Mouse (Mus musculus) hindbrain, embryonic 16.5 days (tissue): Measurements from ENCODE around the gene Zfp207. TPM values are rescaled to one million over a fixed set of nuclear protein-coding genes. Genes with fewer than 3 reads are reported as not detected.
"Not testable (repeated sequence)": the region's sequence is repeated elsewhere in the genome, so short reads cannot be mapped to it uniquely, and the experiment has no call there.

Experiments
- ATAC-seq: fragments of 200-750 bp; cut with Nextera tagmentation; 2 replicates; pipeline ENCODE4 v1.8.0; 2017; ENCODE audit warnings: moderate TSS enrichment, moderate library complexity
- H3K27ac ChIP-seq: fragments of 300-500 bp; sonication (generic); 2 replicates; pipeline ENCODE4 v1.5.1; 2014; ENCODE audit warnings: low read depth, mild to moderate bottlenecking, control low read depth, low read length, moderate library complexity
- H3K27me3 ChIP-seq: fragments of 300-500 bp; sonication (generic); replicated peaks from 2 replicates; pipeline ENCODE4 v1.6.1; 2014; ENCODE audit warnings: low read length; ENCODE audit not compliant: control insufficient read depth, insufficient read depth
- H3K36me3 ChIP-seq: fragments of 300-500 bp; sonication (generic); 2 replicates; pipeline ENCODE4 v1.6.1; 2014; ENCODE audit warnings: mild to moderate bottlenecking, low read length, moderate library complexity, mixed read lengths; ENCODE audit not compliant: control insufficient read depth, insufficient read depth
- H3K4me1 ChIP-seq: fragments of 300-500 bp; sonication (generic); 2 replicates; pipeline ENCODE4 v1.6.1; 2014; ENCODE audit warnings: low read depth, low read length; ENCODE audit not compliant: control insufficient read depth, insufficient read depth
- H3K4me2 ChIP-seq: fragments of 300-500 bp; sonication (generic); 2 replicates; pipeline ENCODE4 v1.6.1; 2014; ENCODE audit warnings: mild to moderate bottlenecking, low read length, control low read depth, moderate library complexity
- H3K4me3 ChIP-seq: fragments of 300-500 bp; sonication (generic); 2 replicates; pipeline ENCODE4 v1.5.1; 2014; ENCODE audit warnings: mild to moderate bottlenecking, low read length, control low read depth, moderate library complexity
- H3K9ac ChIP-seq: fragments of 300-500 bp; sonication (generic); 2 replicates; pipeline ENCODE4 v1.6.1; 2014; ENCODE audit warnings: low read depth, mild to moderate bottlenecking, control low read depth, low read length, moderate library complexity
- H3K9me3 ChIP-seq: fragments of 300-500 bp; sonication (generic); 2 replicates; pipeline ENCODE4 v1.6.1; 2014; ENCODE audit warnings: mild to moderate bottlenecking, low read length, moderate library complexity; ENCODE audit not compliant: control insufficient read depth
- WGBS: fragments of 180-500 bp; shearing (Covaris S2); extraction: QIAGEN DNeasy Blood & Tissue Kit; methylation state at CpG from one replicate; pipeline ENCODE4 v1.1.7; 2014; 5-methylcytosine and 5-hydroxymethylcytosine counted together
- polyA plus RNA-seq: library from polyadenylated mRNA; unstranded; fragments of >200 nt; fragmentation: Nextera tagmentation; extraction: Ambion mirVana; gene quantifications from 2 replicates; pipeline ENCODE4 v1.2.1, GENCODE M21; 2015

Zfp207 gene
- polyA plus RNA-seq, 1 experiment from 2014 or later: 159 TPM

GRCm38 (mm10) chr11:80424691-80425090 lies 41.6 kb downstream of the Zfp207 start:
- WGBS: 79% methylated on average over 2 of the region's 2 CpGs
- no peak for ATAC-seq
- Histone ChIP-seq H3K27ac (no peak overlapping the region), H3K4me3 (no peak overlapping the region), H3K27me3 (no peaks in the 10 kb centered on the region), H3K9ac (no peak overlapping the region), H3K4me1 (peaks cover 4% of the 10 kb centered on the region), H3K9me3 (no peaks in the 10 kb centered on the region), H3K36me3 (no peaks in the 10 kb centered on the region), H3K4me2 (no peak overlapping the region)

- WGBS: 63% methylated on average over 5 of the region's 5 CpGs
- H3K4me1 ChIP-seq: peaks cover 7% of the 10 kb centered on the region
- ATAC-seq: no peak
- H3K9ac ChIP-seq: no peak overlapping the region
- no peak overlapping the region for H3K4me2 ChIP-seq
- H3K36me3 ChIP-seq: no peaks in the 10 kb centered on the region
- H3K4me3 ChIP-seq: no peak overlapping the region
- H3K27me3 ChIP-seq: no peaks in the 10 kb centered on the region
- H3K9me3 ChIP-seq: no peaks in the 10 kb centered on the region
- no peak overlapping the region for H3K27ac ChIP-seq
These were observed 42.2 kb downstream of the Zfp207 start for GRCm38 (mm10) chr11:80425247-80425778.

GRCm38 (mm10) chr11:80426029-80426813 lies 43.1 kb downstream of the Zfp207 start:
- not testable (repeated sequence) for H3K4me2 ChIP-seq, H3K36me3 ChIP-seq, H3K4me3 ChIP-seq, H3K9ac ChIP-seq, ATAC-seq, H3K27me3 ChIP-seq, H3K9me3 ChIP-seq, H3K27ac ChIP-seq, H3K4me1 ChIP-seq
- WGBS: 85% methylated on average over 16 of the region's 16 CpGs

DNA sequence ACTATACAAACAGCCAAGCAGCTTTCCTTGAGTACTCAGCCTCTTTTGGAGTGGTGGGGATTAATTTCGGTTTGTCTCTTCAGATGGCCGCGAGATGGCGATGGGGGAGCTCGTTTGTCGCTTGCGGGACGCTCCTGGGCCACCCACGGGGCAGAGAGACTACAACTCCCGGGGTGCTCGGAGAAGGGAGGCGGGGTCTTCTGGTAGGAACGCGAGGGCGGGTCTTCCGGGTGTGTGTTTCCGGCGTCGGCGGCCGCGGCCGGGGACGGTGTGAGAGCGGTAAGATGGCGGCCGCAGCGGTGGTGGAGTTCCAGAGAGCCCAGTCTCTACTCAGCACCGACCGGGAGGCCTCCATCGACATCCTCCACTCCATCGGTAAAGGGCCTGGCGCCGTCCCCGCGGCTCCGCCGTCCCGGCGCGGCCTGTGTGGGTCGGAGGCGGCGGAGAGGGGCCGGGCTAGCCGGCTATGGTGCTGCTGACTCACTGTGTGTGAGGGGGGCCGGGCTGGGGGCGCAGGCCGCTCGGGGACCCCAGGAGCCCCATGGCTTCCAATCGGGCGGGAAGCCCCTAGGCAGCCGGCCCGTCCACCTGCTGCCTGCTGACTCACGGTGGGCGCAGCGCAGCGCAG lies 45.4 kb downstream of the Zfp207 start, which contains the start of gene Psmd11:
Gene Psmd11, plus strand, starts transcription at position 235 of the 628 bp plus-strand sequence.
- peak within 1 kb of the TSS; percentile 91 for H3K4me2 ChIP-seq
- H3K27ac ChIP-seq: peak within 1 kb of the TSS; percentile 88
- no peaks in the 10 kb centered on the region for H3K9me3 ChIP-seq
- peaks cover 7% of the 10 kb centered on the region for H3K4me1 ChIP-seq
- WGBS: under 1% methylated on average over 49 of the region's 58 CpGs
- H3K4me3 ChIP-seq: peak within 1 kb of the TSS; percentile 77
- H3K9ac ChIP-seq: peak within 1 kb of the TSS; percentile 85
- ATAC-seq: peak; percentile 100
- no peaks in the 10 kb centered on the region for H3K27me3 ChIP-seq
- H3K36me3 ChIP-seq: peaks cover 13% of the 10 kb centered on the region

DNA sequence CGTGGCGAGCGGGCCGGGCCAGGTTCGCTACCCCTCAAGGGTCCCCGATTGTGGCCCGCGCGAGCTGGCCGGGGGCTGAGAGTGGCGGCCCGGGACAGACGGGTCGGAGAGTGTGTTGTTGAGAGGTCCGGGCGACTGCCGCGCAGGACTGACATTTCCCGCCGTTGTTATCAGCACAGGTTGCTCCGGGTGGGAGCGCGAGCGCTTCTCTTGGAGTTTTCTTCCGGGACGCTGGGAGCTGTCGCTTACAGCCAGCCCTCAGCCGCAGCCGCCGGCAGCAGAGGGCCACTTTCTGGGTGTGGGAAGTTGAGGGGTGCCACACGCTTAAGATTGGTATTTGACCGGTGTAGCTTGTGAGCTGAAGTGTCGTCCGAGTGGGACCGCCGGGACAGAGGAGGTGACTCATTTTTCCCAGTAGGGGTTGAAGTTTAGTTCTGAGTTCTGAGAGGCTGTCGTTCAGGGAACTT lies 46.0 kb downstream of the Zfp207 start:
- no peaks in the 10 kb centered on the region for H3K27me3 ChIP-seq
- peak overlapping the region; percentile 88 for H3K27ac ChIP-seq
- no peaks in the 10 kb centered on the region for H3K9me3 ChIP-seq
- peak overlapping the region; percentile 91 for H3K4me2 ChIP-seq
- no peak for ATAC-seq
- H3K36me3 ChIP-seq: peaks cover 13% of the 10 kb centered on the region
- peak overlapping the region; percentile 85 for H3K9ac ChIP-seq
- under 1% methylated on average over 36 of the region's 37 CpGs for WGBS
- H3K4me3 ChIP-seq: peak overlapping the region; percentile 77
- H3K4me1 ChIP-seq: peaks cover 7% of the 10 kb centered on the region

GRCm38 (mm10) chr11:80429500-80430166 lies 46.6 kb downstream of the Zfp207 start:
- peaks cover 13% of the 10 kb centered on the region for H3K36me3 ChIP-seq
- H3K9me3 ChIP-seq: no peaks in the 10 kb centered on the region
- no peak for ATAC-seq
- H3K4me3 ChIP-seq: peak overlapping the region; percentile 77
- H3K27ac ChIP-seq: no peak overlapping the region
- WGBS: 67% methylated on average over 14 of the region's 14 CpGs
- peak overlapping the region; percentile 85 for H3K9ac ChIP-seq
- no peaks in the 10 kb centered on the region for H3K27me3 ChIP-seq
- H3K4me2 ChIP-seq: peak overlapping the region; percentile 91
- peaks cover 7% of the 10 kb centered on the region for H3K4me1 ChIP-seq

DNA sequence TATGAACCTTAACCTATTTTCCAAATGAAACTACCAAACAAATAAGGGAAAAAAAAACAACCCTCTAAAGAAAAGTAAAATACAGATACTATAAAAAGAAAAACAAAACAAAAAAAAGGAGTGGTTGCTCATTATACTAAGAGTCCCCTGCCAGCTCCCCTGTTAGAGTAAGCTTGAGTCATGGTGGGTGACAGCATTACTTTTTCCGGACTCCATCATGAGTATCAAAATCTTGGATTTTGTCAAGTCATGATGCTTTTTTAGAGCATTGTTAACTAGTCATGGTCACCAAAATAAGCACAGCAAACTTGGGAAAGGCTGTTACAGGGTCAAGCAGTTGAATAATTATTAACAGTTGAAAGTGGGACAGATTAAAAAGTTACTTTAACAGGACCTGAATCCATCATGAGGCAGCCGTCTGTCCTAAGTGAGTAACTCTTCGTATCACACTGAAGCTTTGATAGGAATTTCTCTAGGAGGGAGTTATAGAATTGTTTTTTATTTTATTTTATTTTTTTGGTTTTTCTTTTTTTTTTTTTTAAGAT lies 47.4 kb downstream of the Zfp207 start:
- H3K27me3 ChIP-seq: no peaks in the 10 kb centered on the region
- H3K27ac ChIP-seq: no peak overlapping the region
- no peak overlapping the region for H3K9ac ChIP-seq
- peaks cover 7% of the 10 kb centered on the region for H3K4me1 ChIP-seq
- 96% methylated on average over 3 of the region's 3 CpGs for WGBS
- no peak overlapping the region for H3K4me3 ChIP-seq
- H3K36me3 ChIP-seq: peaks cover 13% of the 10 kb centered on the region
- no peaks in the 10 kb centered on the region for H3K9me3 ChIP-seq
- no peak for ATAC-seq
- H3K4me2 ChIP-seq: no peak overlapping the region

- no peak overlapping the region for H3K4me2 ChIP-seq
- H3K9ac ChIP-seq: no peak overlapping the region
- H3K9me3 ChIP-seq: no peaks in the 10 kb centered on the region
- H3K36me3 ChIP-seq: peaks cover 7% of the 10 kb centered on the region
- no peaks in the 10 kb centered on the region for H3K4me1 ChIP-seq
- no peak overlapping the region for H3K27ac ChIP-seq
- H3K27me3 ChIP-seq: no peaks in the 10 kb centered on the region
- no peak overlapping the region for H3K4me3 ChIP-seq
- 96% methylated on average over 3 of the region's 3 CpGs for WGBS
- no peak for ATAC-seq
These were observed 63.8 kb downstream of the Zfp207 start for GRCm38 (mm10) chr11:80446916-80447315.
